In the genomic region with DNA sequence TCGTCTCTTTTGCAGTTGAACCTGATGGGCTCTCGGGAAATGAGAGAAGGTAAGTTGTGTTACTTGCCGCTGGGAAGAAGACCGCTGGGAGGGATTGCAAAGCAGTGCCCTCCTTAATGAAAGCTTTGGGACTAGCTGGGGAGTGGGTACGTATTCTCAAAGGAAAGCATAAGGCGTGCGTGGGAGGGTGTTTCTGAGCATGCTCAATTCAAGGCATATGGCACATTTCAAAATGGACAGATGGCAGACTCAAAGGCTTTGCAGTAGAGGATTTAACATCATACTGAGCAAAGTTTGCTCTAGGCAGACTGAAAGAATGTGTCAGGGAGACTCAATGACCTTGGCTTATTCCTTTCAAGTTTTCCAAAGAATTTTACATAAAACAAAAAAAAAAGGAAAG, we compare ENCODE assay signal across 12 mouse cellular contexts. TPM values are rescaled to one million over a fixed set of nuclear protein-coding genes. Genes with fewer than 3 reads are reported as not detected.
DNase-seq lines count a peak whose midpoint lies in the region; ATAC-seq lines count a peak whose summit lies in the region.
"Had no signal": no experiment of that assay in that cellular context is flagged by ENCODE, and none has a peak within 500 bp of the region (broad histone marks: within the 10 kb centered on the region; RNA-seq: fewer than 3 reads in every experiment).

No protein-coding gene starts in this region.

- no peak overlapping the region for H3K4me3 ChIP-seq in forebrain, embryonic 12.5 days (replicated peaks)
- no peak overlapping the region for H3K4me3 ChIP-seq in forebrain, embryonic 11.5 days (ENCODE audit: low read depth, low read length)
- H3K4me3 ChIP-seq in forebrain, embryonic 15.5 days, result no peak overlapping the region
- H3K4me3 ChIP-seq in hindbrain, embryonic 10.5 days, result no peak overlapping the region
- H3K4me3 ChIP-seq: midbrain, embryonic 10.5 days had no signal

- no peak overlapping the region for H3K9ac ChIP-seq in forebrain, embryonic 12.5 days
- H3K9ac ChIP-seq in forebrain, embryonic 11.5 days (ENCODE audit: low read length), result no peak overlapping the region
- no peak overlapping the region for H3K9ac ChIP-seq in forebrain, embryonic 15.5 days (replicated peaks)
- H3K9ac ChIP-seq: liver, embryonic 14.5 days had no signal

- DNase-seq in forebrain, embryonic 11.5 days (ENCODE audit: low spot score), result no peak
- peak; percentile 55 to 90 for DNase-seq in layer of hippocampus, postnatal 14 days (ENCODE audit: low spot score in 2 of 2)
- peak; percentile 83 to 93 for DNase-seq in right cerebral cortex, postnatal 10 days (ENCODE audit: low spot score in 2 of 2)
- no peak for DNase-seq in MN1 (ENCODE audit: low spot score)
- no peak for DNase-seq in kidney, adult 18-20 months
- no peak for DNase-seq in hindbrain, embryonic 10.5 days (ENCODE audit: low spot score)
- DNase-seq: heart, postnatal 14 days; kidney, postnatal 10 days had no signal

- no peaks in the 10 kb centered on the region for H3K27me3 ChIP-seq in forebrain, embryonic 12.5 days
- no peaks in the 10 kb centered on the region for H3K27me3 ChIP-seq in forebrain, embryonic 11.5 days (ENCODE audit: control insufficient read depth, insufficient read depth, low read length)
- no peaks in the 10 kb centered on the region for H3K27me3 ChIP-seq in forebrain, embryonic 15.5 days
- H3K27me3 ChIP-seq in hindbrain, embryonic 10.5 days (ENCODE audit: insufficient read depth, poor library complexity, severe bottlenecking), result no peaks in the 10 kb centered on the region

- no peaks in the 10 kb centered on the region for H3K36me3 ChIP-seq in forebrain, embryonic 12.5 days (replicated peaks)
- no peaks in the 10 kb centered on the region for H3K36me3 ChIP-seq in forebrain, embryonic 11.5 days (ENCODE audit: control insufficient read depth, insufficient read depth, low read length)
- H3K36me3 ChIP-seq in forebrain, embryonic 15.5 days, result no peaks in the 10 kb centered on the region
- H3K36me3 ChIP-seq in hindbrain, embryonic 10.5 days, result no peaks in the 10 kb centered on the region
- H3K36me3 ChIP-seq: midbrain, embryonic 10.5 days had no signal

- peaks cover 14% of the 10 kb centered on the region; the same call in 1 of the 2 replicates for H3K4me1 ChIP-seq in forebrain, embryonic 12.5 days
- H3K4me1 ChIP-seq in forebrain, embryonic 11.5 days (replicated peaks; ENCODE audit: control insufficient read depth, insufficient read depth, low read length), result no peaks in the 10 kb centered on the region
- peaks cover 24% of the 10 kb centered on the region for H3K4me1 ChIP-seq in forebrain, embryonic 15.5 days
- no peaks in the 10 kb centered on the region for H3K4me1 ChIP-seq in hindbrain, embryonic 10.5 days (replicated peaks)
- H3K4me1 ChIP-seq: midbrain, embryonic 10.5 days had no signal

- H3K9me3 ChIP-seq in forebrain, embryonic 12.5 days, result no peaks in the 10 kb centered on the region
- no peaks in the 10 kb centered on the region for H3K9me3 ChIP-seq in forebrain, embryonic 11.5 days (ENCODE audit: control insufficient read depth, low read length)
- no peaks in the 10 kb centered on the region for H3K9me3 ChIP-seq in forebrain, embryonic 15.5 days
- no peaks in the 10 kb centered on the region for H3K9me3 ChIP-seq in hindbrain, embryonic 10.5 days
- H3K9me3 ChIP-seq: midbrain, embryonic 10.5 days had no signal

- H3K4me2 ChIP-seq in forebrain, embryonic 12.5 days, result no peak overlapping the region
- H3K4me2 ChIP-seq in forebrain, embryonic 11.5 days (ENCODE audit: low read depth, low read length, severe bottlenecking), result no peak overlapping the region
- H3K4me2 ChIP-seq in forebrain, embryonic 15.5 days (replicated peaks), result no peak overlapping the region

- no peak overlapping the region for H3K27ac ChIP-seq in forebrain, embryonic 12.5 days
- H3K27ac ChIP-seq in forebrain, embryonic 11.5 days (ENCODE audit: low read depth, low read length), result no peak overlapping the region
- H3K27ac ChIP-seq in forebrain, embryonic 15.5 days (replicated peaks), result peak overlapping the region; percentile 53
- H3K27ac ChIP-seq in hindbrain, embryonic 10.5 days, result no peak overlapping the region
- H3K27ac ChIP-seq: liver, embryonic 14.5 days; midbrain, embryonic 10.5 days had no signal

- 68% methylated on average over 7 of the region's 7 CpGs for WGBS in forebrain, embryonic 12.5 days
- 79% methylated on average over 7 of the region's 7 CpGs for WGBS in forebrain, embryonic 11.5 days
- WGBS in forebrain, embryonic 15.5 days, result 54% methylated on average over 7 of the region's 7 CpGs
- 76% methylated on average over 7 of the region's 7 CpGs for WGBS in hindbrain, embryonic 10.5 days

- peak; percentile 61; the same call in 1 of the 2 replicates for ATAC-seq in forebrain, embryonic 12.5 days (ENCODE audit: low FRiP score)
- ATAC-seq in forebrain, embryonic 11.5 days (replicated peaks; ENCODE audit: low FRiP score), result no peak; the same call in 1 of the 2 replicates
- ATAC-seq in forebrain, embryonic 15.5 days (replicated peaks), result peak; percentile 90

RNA-seq across cellular contexts. Expression of a gene that starts 40.3 kb away (rescaled TPM):
- polyA plus RNA-seq in forebrain, embryonic 12.5 days (2016; fragmentation: Nextera tagmentation; extraction: Ambion mirVana), result 98.8 and 100 TPM in 2 replicates
- polyA plus RNA-seq in forebrain, embryonic 11.5 days (2014; fragmentation: Nextera tagmentation; extraction: Ambion mirVana), result 112 and 116 TPM in 2 replicates
- 107 and 109 TPM in 2 replicates for polyA plus RNA-seq in forebrain, embryonic 15.5 days (2015; fragmentation: Nextera tagmentation; extraction: Ambion mirVana)
- 10 to 100 TPM; 29.5 to 31.3 TPM for total RNA-seq in layer of hippocampus, postnatal 14 days (2021)
- polyA plus RNA-seq in hindbrain, embryonic 10.5 days (2016; fragmentation: Nextera tagmentation; extraction: Ambion mirVana), result 89.3 and 104 TPM in 2 replicates

RNA-seq across cellular contexts. Expression of a gene that starts 55.6 kb away (rescaled TPM):
- 100 and 108 TPM in 2 replicates for polyA plus RNA-seq in forebrain, embryonic 12.5 days (2016; fragmentation: Nextera tagmentation; extraction: Ambion mirVana)
- 111 and 115 TPM in 2 replicates for polyA plus RNA-seq in forebrain, embryonic 11.5 days (2014; fragmentation: Nextera tagmentation; extraction: Ambion mirVana)
- polyA plus RNA-seq in forebrain, embryonic 15.5 days (2015; fragmentation: Nextera tagmentation; extraction: Ambion mirVana), result 100 and 101 TPM in 2 replicates
- 100 to 1,000 TPM; 153 to 156 TPM for total RNA-seq in layer of hippocampus, postnatal 14 days (2021)
- polyA plus RNA-seq in hindbrain, embryonic 10.5 days (2016; fragmentation: Nextera tagmentation; extraction: Ambion mirVana), result 78.9 and 105 TPM in 2 replicates

Comparison
In these comparisons a context has a peak if more than half of its experiments do, and no peak if none do; other contexts are left out.
1. DNase-seq: peak in layer of hippocampus, postnatal 14 days (2 of 2) and right cerebral cortex, postnatal 10 days (2 of 2); none in forebrain, embryonic 11.5 days (single experiment), MN1 (single experiment), kidney, adult 18-20 months (single experiment) and hindbrain, embryonic 10.5 days (single experiment).